Mouse (Mus musculus): Measurements from ENCODE around the gene Gm8237. TPM values are rescaled to one million over a fixed set of nuclear protein-coding genes. Genes with fewer than 3 reads are reported as not detected.

The Gm8237 gene
- polyA plus RNA-seq, 1 experiment from 2014 or later = 0.46 TPM

Other genes with a start within 250 kb of the Gm8237 start
- not detected in 2 replicates for gene Gm8265, start 247.4 kb downstream of the Gm8237 start, polyA plus RNA-seq (2015; fragmentation: Nextera tagmentation; extraction: Ambion mirVana)
- not detected in 2 replicates for gene Gm9603, start 192.9 kb downstream of the Gm8237 start, polyA plus RNA-seq (2015; fragmentation: Nextera tagmentation; extraction: Ambion mirVana)
- gene Gm3373, start 138.8 kb downstream of the Gm8237 start, polyA plus RNA-seq (2015; fragmentation: Nextera tagmentation; extraction: Ambion mirVana) = not detected in 2 replicates
- 0.66 and 1.3 TPM in 2 replicates for gene Gm3383, start 72.4 kb downstream of the Gm8237 start, polyA plus RNA-seq (2015; fragmentation: Nextera tagmentation; extraction: Ambion mirVana)
- gene Gm3424, start 50.1 kb downstream of the Gm8237 start, polyA plus RNA-seq (2015; fragmentation: Nextera tagmentation; extraction: Ambion mirVana) = not detected in 2 replicates
- 0.51 and 0.94 TPM in 2 replicates for gene Gm3248, start 81.4 kb upstream of the Gm8237 start, polyA plus RNA-seq (2015; fragmentation: Nextera tagmentation; extraction: Ambion mirVana)
- gene Gm3453, start 98.8 kb upstream of the Gm8237 start, polyA plus RNA-seq (2015; fragmentation: Nextera tagmentation; extraction: Ambion mirVana) = not detected in 2 replicates
- gene Gm6337, start 177.9 kb upstream of the Gm8237 start, polyA plus RNA-seq (2015; fragmentation: Nextera tagmentation; extraction: Ambion mirVana) = not detected in 2 replicates
- 1.4 and 2.4 TPM in 2 replicates for gene Gm8206, start 213.6 kb upstream of the Gm8237 start, polyA plus RNA-seq (2015; fragmentation: Nextera tagmentation; extraction: Ambion mirVana)
- gene Gm3468, start 228.3 kb upstream of the Gm8237 start, polyA plus RNA-seq (2015; fragmentation: Nextera tagmentation; extraction: Ambion mirVana) = 1.4 and 1.8 TPM in 2 replicates
- gene Gm3476, start 245.4 kb upstream of the Gm8237 start, polyA plus RNA-seq (2015; fragmentation: Nextera tagmentation; extraction: Ambion mirVana) = not detected in 2 replicates

All from stomach, embryonic 16.5 days (tissue).